Mouse (Mus musculus) testis, adult 2 months (tissue): ENCODE measurements around the gene Rab5c. TPM values are rescaled to one million over a fixed set of nuclear protein-coding genes. Genes with fewer than 3 reads are reported as not detected.
A peak's percentile ranks its signal among the peaks of the same experiment; 100 is the strongest.

ENCODE experiments used
- H3K27ac ChIP-seq: fragments of 200-500 bp; 2 replicates; pipeline ENCODE4 v1.5.1; 2012; ENCODE audit warnings: low read depth, low read length; ENCODE audit not compliant: control insufficient read depth, insufficient read depth
- H3K27me3 ChIP-seq: fragments of 200-500 bp; 2 replicates; pipeline ENCODE4 v1.6.1; 2012; ENCODE audit warnings: mild to moderate bottlenecking, low read length, moderate library complexity; ENCODE audit not compliant: control insufficient read depth, insufficient read depth
- H3K36me3 ChIP-seq: fragments of 200-500 bp; 2 replicates; pipeline ENCODE4 v1.6.1; 2012; ENCODE audit warnings: mild to moderate bottlenecking, low read length; ENCODE audit not compliant: control insufficient read depth, insufficient read depth
- H3K4me1 ChIP-seq: fragments of 200-500 bp; 2 replicates; pipeline ENCODE4 v1.6.1; 2012; ENCODE audit warnings: low read length; ENCODE audit not compliant: control insufficient read depth, insufficient read depth
- H3K4me3 ChIP-seq: fragments of 200-500 bp; 2 replicates; pipeline ENCODE4 v1.5.1; 2012; ENCODE audit warnings: low read depth, mild to moderate bottlenecking, low read length, moderate library complexity, mixed read lengths; ENCODE audit not compliant: control insufficient read depth
- CTCF ChIP-seq: fragments of 200-500 bp; IDR thresholded peaks from 2 replicates; pipeline ENCODE4 v1.5.1; 2012; ENCODE audit warnings: low read depth, mild to moderate bottlenecking, inconsistent platforms, low read length, moderate library complexity; ENCODE audit not compliant: control insufficient read depth, insufficient read depth, insufficient replicate concordance
- POLR2A ChIP-seq: fragments of 200-500 bp; IDR thresholded peaks from 2 replicates; pipeline ENCODE4 v1.6.1; 2012; ENCODE audit warnings: low read depth, mild to moderate bottlenecking, inconsistent platforms, low read length, moderate library complexity; ENCODE audit not compliant: control insufficient read depth
- polyA plus RNA-seq: library from polyadenylated mRNA; depleted of rRNA; stranded (reverse); fragments of >200 nt; gene quantifications from 2 replicates; pipeline ENCODE4 v1.2.3, GENCODE M21; 2012

Gene Rab5c
- polyA plus RNA-seq, 1 experiment, result 90.7 TPM

DNA sequence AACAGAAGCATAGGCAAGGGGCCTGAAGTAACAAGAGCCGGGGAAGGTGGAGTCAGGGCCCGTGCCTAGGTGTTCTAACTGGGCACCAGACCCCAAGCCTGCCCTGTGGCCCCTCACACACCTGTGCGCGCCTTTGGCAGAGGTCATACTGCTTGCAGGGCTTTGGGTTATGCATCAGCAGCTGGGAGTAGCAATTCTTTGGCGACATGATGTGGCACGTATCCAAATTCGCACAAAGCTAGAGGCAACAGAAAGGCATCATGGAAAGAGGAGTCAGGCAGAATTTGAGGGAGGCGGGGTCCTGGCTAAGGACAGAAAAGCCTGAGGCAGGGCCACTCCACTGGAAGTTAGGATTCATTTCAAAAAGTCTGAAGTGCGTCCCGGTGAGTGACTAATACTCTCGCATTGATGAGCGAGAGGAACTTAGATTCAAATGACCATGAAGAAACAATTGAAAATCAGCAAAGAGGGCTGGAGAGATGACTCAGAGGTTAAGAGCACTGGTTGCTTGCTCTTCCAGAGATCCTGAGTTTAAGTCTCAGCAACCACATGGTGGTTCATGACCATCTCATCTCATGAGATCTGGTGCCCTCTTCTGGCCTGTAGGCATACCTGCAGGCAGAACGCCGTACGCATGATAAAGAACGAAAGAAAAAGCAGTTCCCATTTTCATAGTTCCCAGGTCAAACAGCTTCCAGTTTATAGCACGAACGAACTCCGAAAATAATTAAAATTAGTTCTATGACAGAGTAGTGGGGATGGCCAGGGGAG is 35.7 kb downstream of the Rab5c start:
- peak; percentile 71; the same call in 1 of the 2 replicates for TF ChIP-seq CTCF
- no peak for TF ChIP-seq POLR2A
- Histone ChIP-seq H3K4me1 (peaks cover 28% of the 10 kb centered on the region), H3K36me3 (no peaks in the 10 kb centered on the region; the same call in 1 of the 2 replicates), H3K27ac (no peak overlapping the region), H3K27me3 (no peaks in the 10 kb centered on the region), H3K4me3 (peak overlapping the region; percentile 78)

- H3K4me3 ChIP-seq, result no peak overlapping the region
- no peak overlapping the region for H3K27ac ChIP-seq
- TF ChIP-seq CTCF, result no peak
- H3K4me1 ChIP-seq, result peaks cover 28% of the 10 kb centered on the region
- no peaks in the 10 kb centered on the region; the same call in 1 of the 2 replicates for H3K36me3 ChIP-seq
- H3K27me3 ChIP-seq, result no peaks in the 10 kb centered on the region
Measured at GRCm38 (mm10) chr11:100701301-100701700, 36.7 kb downstream of the Rab5c start.

DNA sequence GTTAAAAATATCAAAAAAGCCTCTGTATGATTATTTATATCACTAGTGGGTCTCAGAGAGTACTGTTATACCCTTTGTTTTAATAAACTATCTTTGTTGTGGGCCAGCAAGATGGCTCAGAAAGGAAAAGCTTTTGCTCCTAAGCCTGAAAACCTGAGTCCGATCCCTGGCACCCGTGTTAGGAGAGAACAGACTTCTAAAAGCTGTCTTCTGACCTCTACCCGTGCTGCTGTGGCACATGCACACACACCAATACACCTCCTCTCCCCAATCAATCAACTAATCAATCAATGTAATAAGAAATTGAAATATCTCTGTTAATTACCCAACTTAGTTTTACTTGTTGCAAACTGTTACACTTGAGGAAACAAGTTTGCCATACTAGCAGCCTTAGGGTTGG is 37.3 kb downstream of the Rab5c start:
- H3K27ac ChIP-seq, result no peak overlapping the region
- no peaks in the 10 kb centered on the region; the same call in 1 of the 2 replicates for H3K36me3 ChIP-seq
- no peak overlapping the region for H3K4me3 ChIP-seq
- H3K4me1 ChIP-seq, result peaks cover 28% of the 10 kb centered on the region
- TF ChIP-seq POLR2A (no peak), CTCF (no peak)
- H3K27me3 ChIP-seq, result no peaks in the 10 kb centered on the region

GRCm38 (mm10) chr11:100697921-100698320 is 40.1 kb downstream of the Rab5c start:
- H3K27me3 ChIP-seq, result no peaks in the 10 kb centered on the region
- H3K27ac ChIP-seq, result no peak overlapping the region
- no peaks in the 10 kb centered on the region for H3K36me3 ChIP-seq
- H3K4me3 ChIP-seq, result no peak overlapping the region
- no peak for TF ChIP-seq POLR2A
- TF ChIP-seq CTCF, result no peak
- H3K4me1 ChIP-seq, result peaks cover 9% of the 10 kb centered on the region

GRCm38 (mm10) chr11:100694926-100695325 is 43.1 kb downstream of the Rab5c start:
- H3K4me1 ChIP-seq, result peaks cover 8% of the 10 kb centered on the region
- no peak overlapping the region for H3K27ac ChIP-seq
- H3K4me3 ChIP-seq, result no peak overlapping the region
- peaks cover 6% of the 10 kb centered on the region for H3K27me3 ChIP-seq
- H3K36me3 ChIP-seq, result no peaks in the 10 kb centered on the region
- TF ChIP-seq POLR2A (no peak), CTCF (peak; percentile 95)

DNA sequence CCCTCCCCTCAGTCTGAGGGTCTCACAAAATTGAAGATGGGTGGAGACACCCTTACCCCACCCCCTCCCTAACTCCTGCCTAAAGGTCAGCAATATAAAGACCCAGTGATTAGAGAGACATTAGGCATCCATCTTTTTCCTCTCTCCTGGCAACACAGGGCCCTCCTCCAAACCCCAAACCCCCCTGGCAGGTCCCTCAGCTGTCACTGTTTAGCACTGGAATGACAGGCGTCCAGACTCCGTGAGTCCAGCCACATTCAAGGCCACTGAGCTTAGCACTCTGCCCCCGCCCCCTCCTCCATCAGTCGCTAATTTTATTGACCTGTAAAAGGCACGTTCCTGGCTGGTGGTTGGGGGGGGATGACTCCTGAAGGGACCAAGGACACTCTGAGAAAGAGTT is 44.9 kb downstream of the Rab5c start:
- TF ChIP-seq CTCF (no peak), POLR2A (no peak)

DNA sequence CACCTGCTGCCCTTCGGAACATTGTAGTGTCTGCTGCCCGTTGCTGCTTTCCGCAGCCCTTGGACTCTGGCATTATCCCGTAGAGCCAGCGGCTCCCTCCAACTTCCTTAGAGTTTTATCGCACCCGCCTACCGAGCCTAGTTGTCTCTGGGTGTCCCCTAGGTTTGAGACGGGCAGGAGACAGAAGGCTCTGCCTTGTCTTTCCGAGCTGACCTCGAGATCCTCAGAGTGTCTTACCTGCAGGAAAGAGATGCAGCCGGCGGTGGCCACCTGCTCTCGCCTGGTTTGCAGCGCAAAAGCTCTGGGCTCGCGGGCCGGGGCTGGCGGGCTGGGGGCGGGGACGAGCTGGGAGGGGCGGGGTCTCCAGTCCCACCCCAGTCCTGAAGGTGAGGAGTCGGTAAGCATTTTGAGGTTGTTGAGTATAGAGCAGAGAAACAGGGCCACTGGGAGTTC is 45.8 kb downstream of the Rab5c start, which contains the start of gene Zfp385c:
Gene Zfp385c, minus strand, starts transcription at position 292 of the 453 bp plus-strand sequence.
- Histone ChIP-seq H3K36me3 (no peaks in the 10 kb centered on the region), H3K27ac (no peak within 1 kb of the TSS), H3K4me3 (0 out of 2 replicates have a peak within 1 kb of the TSS, but pooled peaks have one; percentile 9), H3K4me1 (peaks cover 8% of the 10 kb centered on the region), H3K27me3 (peaks cover 6% of the 10 kb centered on the region)
- TF ChIP-seq POLR2A, result no peak
- TF ChIP-seq CTCF, result no peak

More for the DNA sequence above, 44.9 kb downstream of the Rab5c start:
- peaks cover 8% of the 10 kb centered on the region for H3K4me1 ChIP-seq
- H3K27me3 ChIP-seq, result peaks cover 6% of the 10 kb centered on the region
- H3K4me3 ChIP-seq, result no peak overlapping the region
- no peak overlapping the region for H3K27ac ChIP-seq
- H3K36me3 ChIP-seq, result no peaks in the 10 kb centered on the region

DNA sequence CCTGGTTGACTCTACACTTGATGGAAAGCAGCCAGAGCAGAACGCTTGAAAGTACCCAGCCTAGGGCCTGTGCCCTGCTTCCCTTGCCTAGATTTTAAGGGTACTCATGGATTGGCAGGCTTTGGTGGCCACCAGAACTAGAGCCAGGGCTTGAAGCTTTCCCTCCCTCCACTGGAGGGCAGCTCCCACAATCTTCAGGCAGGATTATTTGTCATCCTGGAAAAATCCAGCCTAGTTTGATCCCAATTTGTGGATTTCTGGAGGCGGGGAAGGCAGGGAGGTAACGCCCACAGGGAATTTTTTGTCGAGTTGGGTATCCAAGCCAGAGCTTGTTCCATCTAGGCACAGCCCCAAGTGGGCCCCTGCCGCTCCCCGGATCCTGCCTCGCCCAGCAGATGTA is 47.6 kb downstream of the Rab5c start:
- Histone ChIP-seq H3K4me3 (no peak overlapping the region), H3K4me1 (peaks cover 8% of the 10 kb centered on the region), H3K27me3 (peaks cover 6% of the 10 kb centered on the region), H3K36me3 (no peaks in the 10 kb centered on the region), H3K27ac (no peak overlapping the region)
- TF ChIP-seq CTCF (no peak), POLR2A (no peak)
